Mouse (Mus musculus): ENCODE results near the gene Cit. TPM values are rescaled to one million over a fixed set of nuclear protein-coding genes. Genes with fewer than 3 reads are reported as not detected.

Cit gene
- polyA plus RNA-seq, 1 experiment from 2014 or later: 25.3 TPM

- ATAC-seq (replicated peaks; ENCODE audit: insufficient number of reproducible peaks, low FRiP score, low TSS enrichment, low read depth): peak; percentile 70
These were observed 178.8 kb downstream of the Cit start for GRCm38 (mm10) chr5:116023821-116024284.

DNA sequence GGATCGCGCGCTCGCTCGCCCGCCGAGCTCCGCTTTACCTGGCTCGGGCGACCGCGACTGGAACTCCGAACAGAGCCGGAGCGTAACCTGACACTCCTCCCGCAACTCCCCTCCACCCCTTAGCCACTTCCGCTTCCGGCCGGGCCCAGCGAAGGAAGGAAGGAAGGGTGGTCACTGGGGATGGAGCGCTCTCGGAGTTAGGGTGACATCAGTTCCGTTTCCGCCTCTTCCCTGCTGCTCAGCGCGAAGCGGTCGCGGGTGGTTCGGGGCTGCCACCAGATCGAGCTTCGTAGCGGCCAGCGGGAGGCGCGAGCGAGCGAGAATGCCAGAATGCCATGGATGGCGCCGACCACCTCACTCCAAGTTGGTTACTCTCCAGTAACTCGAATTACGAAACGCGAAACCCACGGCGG lies 179.3 kb downstream of the Cit start, which contains the start of gene Prkab1:
TSS of gene Prkab1 (minus strand) at position 182 of the 413 bp plus-strand sequence.
- peaks cover 8% of the 10 kb centered on the region for H3K36me3 ChIP-seq (replicated peaks; ENCODE audit: control insufficient read depth, insufficient read depth, low read depth, low read length)
- peak; percentile 96 for ATAC-seq (replicated peaks; ENCODE audit: insufficient number of reproducible peaks, low FRiP score, low TSS enrichment, low read depth)
- H3K9me3 ChIP-seq (replicated peaks; ENCODE audit: control insufficient read depth, low read length): no peaks in the 10 kb centered on the region
- H3K4me3 ChIP-seq (ENCODE audit: low read depth, low read length): peak within 1 kb of the TSS; percentile 73
- H3K9ac ChIP-seq (replicated peaks; ENCODE audit: low read length): peak within 1 kb of the TSS; percentile 85
- peak within 1 kb of the TSS; percentile 60 for H3K27ac ChIP-seq (replicated peaks; ENCODE audit: low read depth, low read length)
- H3K4me1 ChIP-seq (ENCODE audit: control insufficient read depth, insufficient read depth, low read length): no peaks in the 10 kb centered on the region
- WGBS: under 1% methylated on average over 46 of the region's 46 CpGs
- H3K27me3 ChIP-seq (ENCODE audit: control insufficient read depth, insufficient read depth, low read length): no peaks in the 10 kb centered on the region
- peak; percentile 97 for DNase-seq (ENCODE audit: low spot score)
- peak within 1 kb of the TSS; percentile 76 for H3K4me2 ChIP-seq (ENCODE audit: low read depth, low read length)

More at GRCm38 (mm10) chr5:116023821-116024284, 178.8 kb downstream of the Cit start:
- Histone ChIP-seq H3K27ac (replicated peaks; ENCODE audit: low read depth, low read length) (peak overlapping the region; percentile 60), H3K4me3 (ENCODE audit: low read depth, low read length) (peak overlapping the region; percentile 73), H3K4me2 (ENCODE audit: low read depth, low read length) (peak overlapping the region; percentile 76), H3K36me3 (replicated peaks; ENCODE audit: control insufficient read depth, insufficient read depth, low read depth, low read length) (peaks cover 13% of the 10 kb centered on the region), H3K9ac (replicated peaks; ENCODE audit: low read length) (peak overlapping the region; percentile 85), H3K27me3 (ENCODE audit: control insufficient read depth, insufficient read depth, low read length) (no peaks in the 10 kb centered on the region), H3K4me1 (ENCODE audit: control insufficient read depth, insufficient read depth, low read length) (no peaks in the 10 kb centered on the region), H3K9me3 (replicated peaks; ENCODE audit: control insufficient read depth, low read length) (no peaks in the 10 kb centered on the region)
- DNase-seq (ENCODE audit: low spot score): peak; percentile 54
- 0% methylated on average over 27 of the region's 28 CpGs for WGBS

DNA sequence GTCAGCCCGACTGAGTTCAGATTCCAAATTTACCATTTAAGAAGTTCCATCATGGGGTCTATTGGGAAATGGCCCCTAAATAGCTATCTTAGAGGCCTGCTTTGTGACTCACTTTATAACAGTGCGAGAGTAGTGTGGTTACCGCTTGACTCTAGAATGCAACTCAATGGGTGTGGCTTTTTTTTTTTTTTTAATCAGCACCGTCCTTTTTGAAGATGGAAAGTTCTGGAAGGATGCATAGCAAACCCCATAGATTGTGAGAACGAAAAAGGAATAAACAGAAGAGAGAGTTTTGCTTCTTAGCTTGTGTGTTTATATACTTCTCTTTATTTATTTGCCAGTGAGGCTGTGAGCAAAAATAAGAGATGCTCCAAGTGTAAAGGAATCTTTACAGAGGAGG lies 181.0 kb downstream of the Cit start:
- H3K9me3 ChIP-seq (replicated peaks; ENCODE audit: control insufficient read depth, low read length): no peaks in the 10 kb centered on the region
- no peaks in the 10 kb centered on the region for H3K4me1 ChIP-seq (ENCODE audit: control insufficient read depth, insufficient read depth, low read length)
- DNase-seq (ENCODE audit: low spot score): no peak
- ATAC-seq (replicated peaks; ENCODE audit: insufficient number of reproducible peaks, low FRiP score, low TSS enrichment, low read depth): no peak
- no peak overlapping the region for H3K9ac ChIP-seq (replicated peaks; ENCODE audit: low read length)
- no peaks in the 10 kb centered on the region for H3K27me3 ChIP-seq (ENCODE audit: control insufficient read depth, insufficient read depth, low read length)
- peaks cover 4% of the 10 kb centered on the region for H3K36me3 ChIP-seq (replicated peaks; ENCODE audit: control insufficient read depth, insufficient read depth, low read depth, low read length)
- H3K4me3 ChIP-seq (ENCODE audit: low read depth, low read length): no peak overlapping the region
- H3K27ac ChIP-seq (replicated peaks; ENCODE audit: low read depth, low read length): no peak overlapping the region
- 94% methylated on average over 5 of the region's 5 CpGs for WGBS
- H3K4me2 ChIP-seq (ENCODE audit: low read depth, low read length): no peak overlapping the region

DNA sequence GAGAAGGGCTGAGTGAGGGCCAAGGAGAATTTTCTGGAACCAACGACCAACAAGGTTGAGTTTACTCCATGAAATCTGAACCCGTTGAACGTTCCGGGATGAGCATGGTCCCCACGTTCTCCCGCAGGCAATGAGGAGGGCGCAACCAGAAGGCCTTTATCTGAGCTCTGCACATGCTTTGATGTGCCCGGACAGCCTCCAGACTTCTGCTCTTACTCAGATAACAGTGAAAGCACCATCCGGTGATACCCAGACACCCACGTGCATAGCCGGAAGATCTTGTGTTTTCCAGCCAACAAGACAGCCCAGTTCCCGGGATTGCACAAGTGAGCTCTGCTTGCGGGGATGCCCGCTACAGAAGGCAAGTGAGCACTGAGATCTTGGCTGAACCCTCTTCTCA lies 181.5 kb downstream of the Cit start:
- Histone ChIP-seq H3K9ac (replicated peaks; ENCODE audit: low read length) (no peak overlapping the region), H3K4me1 (ENCODE audit: control insufficient read depth, insufficient read depth, low read length) (no peaks in the 10 kb centered on the region), H3K27ac (replicated peaks; ENCODE audit: low read depth, low read length) (no peak overlapping the region), H3K27me3 (ENCODE audit: control insufficient read depth, insufficient read depth, low read length) (no peaks in the 10 kb centered on the region), H3K36me3 (replicated peaks; ENCODE audit: control insufficient read depth, insufficient read depth, low read depth, low read length) (no peaks in the 10 kb centered on the region), H3K9me3 (replicated peaks; ENCODE audit: control insufficient read depth, low read length) (no peaks in the 10 kb centered on the region), H3K4me3 (ENCODE audit: low read depth, low read length) (no peak overlapping the region), H3K4me2 (ENCODE audit: low read depth, low read length) (no peak overlapping the region)
- ATAC-seq (replicated peaks; ENCODE audit: insufficient number of reproducible peaks, low FRiP score, low TSS enrichment, low read depth) (no peak), DNase-seq (ENCODE audit: low spot score) (no peak)
- 95% methylated on average over 14 of the region's 14 CpGs for WGBS

DNA sequence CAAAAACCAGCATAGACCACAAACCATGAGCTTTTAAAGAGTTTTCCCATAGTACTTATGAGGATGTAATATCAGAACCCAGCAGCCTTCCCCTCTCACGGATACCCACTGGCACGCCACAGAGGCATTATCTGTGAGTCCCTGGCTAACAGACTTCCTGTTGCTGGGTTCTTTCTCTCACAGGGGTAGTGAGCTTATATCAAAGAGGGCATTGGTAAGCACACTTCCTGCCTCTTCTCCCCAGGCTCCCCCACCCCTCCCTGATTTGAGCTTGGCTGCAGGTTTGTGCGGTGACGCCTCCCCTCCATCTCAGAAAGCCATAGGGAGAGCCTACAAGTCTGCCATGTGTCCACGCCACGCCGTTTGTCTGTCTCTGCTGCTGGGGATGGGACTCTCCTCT lies 184.0 kb downstream of the Cit start:
- H3K27ac ChIP-seq (replicated peaks; ENCODE audit: low read depth, low read length): no peak overlapping the region
- H3K9ac ChIP-seq (replicated peaks; ENCODE audit: low read length): no peak overlapping the region
- H3K9me3 ChIP-seq (replicated peaks; ENCODE audit: control insufficient read depth, low read length): no peaks in the 10 kb centered on the region
- WGBS: 63% methylated on average over 7 of the region's 7 CpGs
- no peaks in the 10 kb centered on the region for H3K4me1 ChIP-seq (ENCODE audit: control insufficient read depth, insufficient read depth, low read length)
- DNase-seq (ENCODE audit: low spot score) (no peak), ATAC-seq (replicated peaks; ENCODE audit: insufficient number of reproducible peaks, low FRiP score, low TSS enrichment, low read depth) (no peak)
- no peaks in the 10 kb centered on the region for H3K27me3 ChIP-seq (ENCODE audit: control insufficient read depth, insufficient read depth, low read length)
- no peaks in the 10 kb centered on the region for H3K36me3 ChIP-seq (replicated peaks; ENCODE audit: control insufficient read depth, insufficient read depth, low read depth, low read length)
- no peak overlapping the region for H3K4me2 ChIP-seq (ENCODE audit: low read depth, low read length)
- no peak overlapping the region for H3K4me3 ChIP-seq (ENCODE audit: low read depth, low read length)

DNA sequence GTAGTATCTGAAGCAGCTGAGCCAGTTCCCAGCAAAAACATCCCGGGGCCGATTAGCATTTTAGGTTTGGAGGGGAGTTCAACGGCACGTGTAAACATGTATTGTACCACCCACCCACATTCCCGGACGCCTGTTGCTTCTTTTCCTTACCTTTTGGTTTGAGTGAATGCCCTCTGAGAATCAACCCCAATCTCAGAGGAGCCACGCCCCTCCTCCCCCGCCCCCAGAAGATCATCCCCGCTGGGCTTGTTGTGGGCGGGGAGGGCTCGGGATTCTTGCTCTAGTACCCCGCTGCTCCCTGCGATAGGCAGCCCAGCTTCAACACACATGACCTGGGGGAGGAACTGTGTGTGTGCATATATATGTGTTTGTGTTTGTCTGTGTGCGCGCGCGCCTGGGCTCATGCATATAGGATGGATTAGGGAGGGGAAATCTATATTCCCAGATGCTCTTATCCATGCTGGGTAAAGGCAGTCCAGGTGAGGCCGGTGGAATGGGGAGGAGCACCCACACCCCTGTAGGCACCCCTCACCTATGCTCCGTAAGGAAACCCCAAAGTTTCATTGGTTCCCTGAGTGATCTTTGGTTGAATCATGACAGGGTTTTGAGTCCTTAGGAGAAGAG lies 185.6 kb downstream of the Cit start:
- H3K36me3 ChIP-seq (replicated peaks; ENCODE audit: control insufficient read depth, insufficient read depth, low read depth, low read length): no peaks in the 10 kb centered on the region
- no peaks in the 10 kb centered on the region for H3K27me3 ChIP-seq (ENCODE audit: control insufficient read depth, insufficient read depth, low read length)
- no peak for DNase-seq (ENCODE audit: low spot score)
- H3K9me3 ChIP-seq (replicated peaks; ENCODE audit: control insufficient read depth, low read length): no peaks in the 10 kb centered on the region
- no peaks in the 10 kb centered on the region for H3K4me1 ChIP-seq (ENCODE audit: control insufficient read depth, insufficient read depth, low read length)
- 6% methylated on average over 19 of the region's 19 CpGs for WGBS
- H3K27ac ChIP-seq (replicated peaks; ENCODE audit: low read depth, low read length): no peak overlapping the region
- peak overlapping the region; percentile 23 for H3K4me2 ChIP-seq (ENCODE audit: low read depth, low read length)
- ATAC-seq (replicated peaks; ENCODE audit: insufficient number of reproducible peaks, low FRiP score, low TSS enrichment, low read depth): no peak; the same call in 1 of the 2 replicates
- H3K9ac ChIP-seq (replicated peaks; ENCODE audit: low read length): 0 out of 2 replicates have a peak overlapping the region, but pooled peaks have one; percentile 28
- no peak overlapping the region for H3K4me3 ChIP-seq (ENCODE audit: low read depth, low read length)

GRCm38 (mm10) chr5:116031190-116031577 lies 186.1 kb downstream of the Cit start:
- no peaks in the 10 kb centered on the region for H3K36me3 ChIP-seq (replicated peaks; ENCODE audit: control insufficient read depth, insufficient read depth, low read depth, low read length)
- H3K4me3 ChIP-seq (ENCODE audit: low read depth, low read length): no peak overlapping the region
- no peak overlapping the region for H3K9ac ChIP-seq (replicated peaks; ENCODE audit: low read length)
- whole genome bisulfite sequencing: 7% methylated on average over 14 of the region's 14 CpGs
- H3K9me3 ChIP-seq (replicated peaks; ENCODE audit: control insufficient read depth, low read length): no peaks in the 10 kb centered on the region
- no peak overlapping the region; the same call in 1 of the 2 replicates for H3K4me2 ChIP-seq (ENCODE audit: low read depth, low read length)
- H3K27me3 ChIP-seq (ENCODE audit: control insufficient read depth, insufficient read depth, low read length): no peaks in the 10 kb centered on the region
- DNase-seq (ENCODE audit: low spot score): peak; percentile 90
- no peaks in the 10 kb centered on the region for H3K4me1 ChIP-seq (ENCODE audit: control insufficient read depth, insufficient read depth, low read length)
- no peak overlapping the region for H3K27ac ChIP-seq (replicated peaks; ENCODE audit: low read depth, low read length)
- ATAC-seq (replicated peaks; ENCODE audit: insufficient number of reproducible peaks, low FRiP score, low TSS enrichment, low read depth): no peak

- no peak overlapping the region for H3K27ac ChIP-seq (replicated peaks; ENCODE audit: low read depth, low read length)
These were observed 191.4 kb downstream of the Cit start for GRCm38 (mm10) chr5:116036465-116036864.

More at GRCm38 (mm10) chr5:116036465-116036864, 191.4 kb downstream of the Cit start:
- Histone ChIP-seq H3K9ac (replicated peaks; ENCODE audit: low read length) (no peak overlapping the region), H3K4me2 (ENCODE audit: low read depth, low read length) (no peak overlapping the region), H3K4me1 (ENCODE audit: control insufficient read depth, insufficient read depth, low read length) (no peaks in the 10 kb centered on the region), H3K9me3 (replicated peaks; ENCODE audit: control insufficient read depth, low read length) (no peaks in the 10 kb centered on the region), H3K4me3 (ENCODE audit: low read depth, low read length) (no peak overlapping the region), H3K36me3 (replicated peaks; ENCODE audit: control insufficient read depth, insufficient read depth, low read depth, low read length) (no peaks in the 10 kb centered on the region), H3K27me3 (ENCODE audit: control insufficient read depth, insufficient read depth, low read length) (no peaks in the 10 kb centered on the region)
- WGBS: 64% methylated on average over 16 of the region's 16 CpGs
- ATAC-seq (replicated peaks; ENCODE audit: insufficient number of reproducible peaks, low FRiP score, low TSS enrichment, low read depth) (no peak), DNase-seq (ENCODE audit: low spot score) (no peak)
